ENCODE assay signal across 31 mouse cellular contexts in the genomic region with DNA sequence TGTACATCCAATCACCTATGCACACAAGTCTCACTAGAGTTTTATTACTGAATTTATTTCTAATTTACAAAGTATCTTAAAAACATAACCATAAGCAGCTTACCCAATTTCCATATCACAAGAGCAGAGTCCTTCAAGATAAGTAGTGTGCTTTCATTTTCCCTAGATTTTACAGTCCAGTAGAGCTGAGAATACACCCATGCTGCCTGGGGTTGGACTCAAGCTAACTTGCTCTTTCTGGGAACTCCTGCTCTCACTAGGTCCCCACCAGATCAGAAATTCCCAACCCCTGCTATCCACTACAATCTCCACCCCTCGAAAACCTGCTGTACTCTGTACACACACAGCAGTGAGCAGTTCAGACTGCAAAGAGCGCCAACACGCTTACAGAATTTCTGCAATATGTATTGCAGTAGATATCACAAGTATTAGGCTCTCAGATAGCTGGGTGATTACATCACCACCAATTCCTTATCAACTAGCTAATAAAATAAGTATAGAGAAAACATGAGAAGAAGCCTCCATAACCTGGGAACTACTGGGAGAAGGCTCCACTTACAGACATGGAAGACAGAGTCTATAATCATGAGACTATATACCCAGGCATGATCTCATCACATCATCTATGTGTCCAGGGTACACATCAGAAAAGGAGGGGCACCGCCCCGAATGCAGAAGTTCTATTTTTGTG. TPM values are rescaled to one million over a fixed set of nuclear protein-coding genes. Genes with fewer than 3 reads are reported as not detected.
DNase-seq lines count a peak whose midpoint lies in the region; ATAC-seq and TF ChIP-seq lines count a peak whose summit lies in the region.
"Had no signal": no experiment of that assay in that cellular context is flagged by ENCODE, and none has a peak within 500 bp of the region (broad histone marks: within the 10 kb centered on the region; RNA-seq: fewer than 3 reads in every experiment).

No protein-coding gene starts in this region.

- no peak overlapping the region for H3K9ac ChIP-seq in intestine, embryonic 15.5 days
- H3K9ac ChIP-seq in stomach, embryonic 16.5 days (ENCODE audit: low read length) = no peak overlapping the region
- no peak overlapping the region for H3K9ac ChIP-seq in liver, postnatal 0 days (replicated peaks)
- H3K9ac ChIP-seq: embryonic facial prominence, embryonic 12.5 days; embryonic facial prominence, embryonic 15.5 days; forebrain, embryonic 15.5 days; heart, embryonic 12.5 days; heart, embryonic 15.5 days; hindbrain, embryonic 13.5 days had no signal

- peak overlapping the region; percentile 42; the same call in 1 of the 2 replicates for H3K27ac ChIP-seq in intestine, embryonic 15.5 days
- no peak overlapping the region for H3K27ac ChIP-seq in stomach, embryonic 16.5 days (ENCODE audit: low read length)
- no peak overlapping the region for H3K27ac ChIP-seq in liver, postnatal 0 days (ENCODE audit: low read depth)
- H3K27ac ChIP-seq: embryonic facial prominence, embryonic 12.5 days; embryonic facial prominence, embryonic 15.5 days; forebrain, embryonic 15.5 days; gastrocnemius, adult 2 months; heart, embryonic 15.5 days; hindbrain, embryonic 10.5 days; hindbrain, embryonic 13.5 days had no signal

- TF ChIP-seq EP300 in liver, postnatal 0 days (IDR thresholded peaks at IDR 0.05; ENCODE audit: low read depth) = no peak

- DNase-seq in liver, postnatal 0 days = no peak
- DNase-seq in urinary bladder, postnatal 25 days (ENCODE audit: low spot score) = no peak
- DNase-seq: adrenal gland, postnatal 10 days; adrenal gland, postnatal 36 days; B cell, adult 2 months; cerebellum, adult 18-20 months; cerebellum, adult 9-10 months; cerebellum, postnatal 14 days; gastrocnemius, adult 2 months; gastrocnemius, postnatal 14 days; heart, adult 11 months; heart, postnatal 10 days; heart, postnatal 36 days had no signal

- H3K4me1 ChIP-seq in intestine, embryonic 15.5 days (replicated peaks) = no peaks in the 10 kb centered on the region
- no peaks in the 10 kb centered on the region for H3K4me1 ChIP-seq in stomach, embryonic 16.5 days (ENCODE audit: control insufficient read depth, insufficient read depth, low read length)
- H3K4me1 ChIP-seq in liver, postnatal 0 days (ENCODE audit: insufficient read depth) = no peaks in the 10 kb centered on the region
- H3K4me1 ChIP-seq: embryonic facial prominence, embryonic 12.5 days; embryonic facial prominence, embryonic 15.5 days; forebrain, embryonic 15.5 days; heart, embryonic 12.5 days; heart, embryonic 15.5 days; hindbrain, embryonic 10.5 days; hindbrain, embryonic 13.5 days had no signal

- 74% methylated on average over 5 of the region's 5 CpGs for WGBS in intestine, embryonic 15.5 days
- 81% methylated on average over 5 of the region's 5 CpGs for WGBS in stomach, embryonic 16.5 days
- 75% methylated on average over 5 of the region's 5 CpGs for WGBS in liver, postnatal 0 days (ENCODE audit: insufficient replicate concordance)

- H3K27me3 ChIP-seq in intestine, embryonic 15.5 days (replicated peaks) = no peaks in the 10 kb centered on the region
- no peaks in the 10 kb centered on the region for H3K27me3 ChIP-seq in stomach, embryonic 16.5 days (ENCODE audit: control insufficient read depth, insufficient read depth, low read length)
- H3K27me3 ChIP-seq in liver, postnatal 0 days (ENCODE audit: insufficient read depth, low read length) = no peaks in the 10 kb centered on the region
- H3K27me3 ChIP-seq: CH12.LX; embryonic facial prominence, embryonic 12.5 days; embryonic facial prominence, embryonic 15.5 days; forebrain, embryonic 15.5 days; heart, embryonic 12.5 days; heart, embryonic 15.5 days; hindbrain, embryonic 13.5 days; Patski had no signal

- H3K4me2 ChIP-seq in intestine, embryonic 15.5 days (replicated peaks) = peak overlapping the region; percentile 23; the same call in 1 of the 2 replicates
- no peak overlapping the region for H3K4me2 ChIP-seq in stomach, embryonic 16.5 days (ENCODE audit: low read depth, low read length)
- no peak overlapping the region for H3K4me2 ChIP-seq in liver, postnatal 0 days (ENCODE audit: low read depth, low read length)
- H3K4me2 ChIP-seq: embryonic facial prominence, embryonic 12.5 days; embryonic facial prominence, embryonic 15.5 days; forebrain, embryonic 15.5 days; heart, embryonic 12.5 days; heart, embryonic 15.5 days; hindbrain, embryonic 13.5 days had no signal

- no peak overlapping the region for H3K4me3 ChIP-seq in intestine, embryonic 15.5 days (replicated peaks)
- H3K4me3 ChIP-seq in stomach, embryonic 16.5 days (replicated peaks; ENCODE audit: low read length) = no peak overlapping the region
- H3K4me3 ChIP-seq in liver, postnatal 0 days (ENCODE audit: low read depth, low read length) = no peak overlapping the region
- H3K4me3 ChIP-seq: embryonic facial prominence, embryonic 12.5 days; embryonic facial prominence, embryonic 15.5 days; forebrain, embryonic 15.5 days; gastrocnemius, adult 2 months; heart, embryonic 12.5 days; heart, embryonic 15.5 days; hindbrain, embryonic 10.5 days; hindbrain, embryonic 13.5 days had no signal

- peak; percentile 78 for ATAC-seq in intestine, embryonic 15.5 days
- ATAC-seq in megakaryocyte, adult 5-6 weeks (ENCODE audit: poor library complexity, severe bottlenecking) = peak; percentile 20; the same call in 1 of the 2 replicates
- ATAC-seq in stomach, embryonic 16.5 days (ENCODE audit: insufficient read depth, low FRiP score) = 0 out of 2 replicates have a peak, but pooled peaks have one; percentile 21
- ATAC-seq in frontal cortex, adult (ENCODE audit: low TSS enrichment) = no peak
- no peak for ATAC-seq in liver, postnatal 0 days
- ATAC-seq: forebrain, embryonic 15.5 days; hindbrain, embryonic 16.5 days; Patski had no signal

- H3K9me3 ChIP-seq in intestine, embryonic 15.5 days = no peaks in the 10 kb centered on the region
- H3K9me3 ChIP-seq in stomach, embryonic 16.5 days (replicated peaks; ENCODE audit: control insufficient read depth, low read length) = no peaks in the 10 kb centered on the region
- H3K9me3 ChIP-seq in liver, postnatal 0 days (ENCODE audit: low read length) = no peaks in the 10 kb centered on the region
- H3K9me3 ChIP-seq: embryonic facial prominence, embryonic 12.5 days; embryonic facial prominence, embryonic 15.5 days; forebrain, embryonic 15.5 days; heart, embryonic 12.5 days; heart, embryonic 15.5 days; hindbrain, embryonic 10.5 days; hindbrain, embryonic 13.5 days had no signal

- no peak for TF ChIP-seq CTCF in liver, postnatal 0 days (IDR thresholded peaks at IDR 0.05; ENCODE audit: low read depth)

- no peaks in the 10 kb centered on the region for H3K36me3 ChIP-seq in intestine, embryonic 15.5 days
- no peaks in the 10 kb centered on the region for H3K36me3 ChIP-seq in stomach, embryonic 16.5 days (ENCODE audit: control insufficient read depth, insufficient read depth, low read length)
- no peaks in the 10 kb centered on the region for H3K36me3 ChIP-seq in liver, postnatal 0 days (replicated peaks; ENCODE audit: insufficient read depth, low read length)
- H3K36me3 ChIP-seq: embryonic facial prominence, embryonic 12.5 days; embryonic facial prominence, embryonic 15.5 days; forebrain, embryonic 15.5 days; G1E; heart, embryonic 12.5 days; heart, embryonic 15.5 days; hindbrain, embryonic 10.5 days; hindbrain, embryonic 13.5 days had no signal

RNA-seq across cellular contexts. Expression of gene Ifne, which starts 37.9 kb away (rescaled TPM):
- polyA plus RNA-seq in intestine, embryonic 15.5 days (2015; fragmentation: Nextera tagmentation; extraction: Ambion mirVana) = not detected in 2 replicates
- not detected in 2 replicates for total RNA-seq in megakaryocyte, adult 5-6 weeks (2015)
- total RNA-seq in megakaryocyte, adult 5-6 weeks (2017) = not detected in 2 replicates
- polyA plus RNA-seq in stomach, embryonic 16.5 days (2015; fragmentation: Nextera tagmentation; extraction: Ambion mirVana) = not detected in 2 replicates
- polyA plus RNA-seq in liver, postnatal 0 days (2015; fragmentation: Nextera tagmentation; extraction: Ambion mirVana) = not detected in 2 replicates
- total RNA-seq: adrenal gland, adult 18-20 months; adrenal gland, postnatal 10 days; adrenal gland, postnatal 36 days; CH12.LX; G1E; gastrocnemius, adult 2 months; gastrocnemius, postnatal 14 days; gastrocnemius, postnatal 4 days; heart, postnatal 10 days; heart, postnatal 36 days had no signal
- polyA plus RNA-seq: embryonic facial prominence, embryonic 12.5 days; embryonic facial prominence, embryonic 15.5 days; forebrain, embryonic 11.5 days; forebrain, embryonic 15.5 days; G1E; heart, embryonic 12.5 days; heart, embryonic 15.5 days; hindbrain, embryonic 10.5 days; hindbrain, embryonic 13.5 days; hindbrain, embryonic 16.5 days had no signal

Comparison
In these comparisons a context has a peak if more than half of its experiments do, and no peak if none do; other contexts are left out.
1. ATAC-seq: peak in intestine, embryonic 15.5 days (single experiment), megakaryocyte, adult 5-6 weeks (single experiment) and stomach, embryonic 16.5 days (single experiment); none in frontal cortex, adult (single experiment) and liver, postnatal 0 days (single experiment).